Comparison of ENCODE assay signal across 15 mouse cellular contexts in the genomic region with DNA sequence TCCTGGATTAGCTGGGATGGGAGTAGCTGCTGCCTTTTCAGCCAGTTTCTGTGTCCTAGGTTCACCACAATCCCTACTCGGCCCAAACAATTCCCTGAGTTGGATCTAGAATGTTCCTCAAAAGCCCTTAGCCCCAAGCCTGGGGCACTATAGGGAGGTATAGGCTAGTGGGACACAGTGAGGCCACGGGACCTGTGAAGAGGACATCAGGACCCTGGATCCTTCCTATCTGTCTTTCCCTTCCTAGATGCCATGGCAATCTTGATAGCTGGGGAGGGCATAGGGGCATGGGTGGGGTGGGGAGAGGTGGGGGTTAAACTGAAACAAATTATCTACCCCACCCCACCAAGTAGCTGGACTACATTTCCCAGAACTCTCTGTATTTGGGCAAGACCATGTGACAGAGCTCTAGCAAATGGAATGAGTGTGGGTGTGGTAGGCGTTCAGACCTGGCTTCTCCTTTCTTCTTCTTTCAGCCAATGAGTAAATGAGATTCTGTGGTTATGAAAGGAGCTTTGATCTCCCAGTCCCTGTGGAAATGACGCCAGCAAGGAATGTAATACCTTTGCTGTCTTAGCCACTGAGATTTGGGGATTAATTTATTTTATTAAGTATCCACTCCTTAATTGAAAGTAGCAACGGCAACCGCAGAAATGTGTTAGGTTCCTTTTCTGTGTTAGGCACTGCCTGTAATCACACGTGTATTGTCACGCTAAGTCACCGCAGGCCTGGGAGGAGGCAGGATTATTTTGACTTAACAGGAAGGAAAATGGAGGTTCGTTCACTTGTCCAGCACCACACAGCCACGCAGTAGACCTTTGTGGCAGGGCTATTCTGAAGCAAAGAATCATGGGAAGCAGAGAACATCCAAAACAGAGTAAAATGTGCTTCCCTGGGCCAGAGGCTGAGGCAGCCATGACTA.
DNase-seq lines count a peak whose midpoint lies in the region; ATAC-seq and TF ChIP-seq lines count a peak whose summit lies in the region.
"Had no signal": no experiment of that assay in that cellular context is flagged by ENCODE, and none has a peak within 500 bp of the region (broad histone marks: within the 10 kb centered on the region; RNA-seq: fewer than 3 reads in every experiment).

No protein-coding gene starts in this region.

- H3K9ac ChIP-seq in embryonic facial prominence, embryonic 13.5 days = no peak overlapping the region
- no peak overlapping the region for H3K9ac ChIP-seq in hindbrain, embryonic 14.5 days
- H3K9ac ChIP-seq in midbrain, postnatal 0 days (replicated peaks; ENCODE audit: low read length, poor library complexity, severe bottlenecking) = no peak overlapping the region
- H3K9ac ChIP-seq: lung, embryonic 14.5 days; midbrain, embryonic 12.5 days; stomach, embryonic 15.5 days had no signal

- ATAC-seq in frontal cortex, adult (ENCODE audit: low TSS enrichment) = peak; percentile 38; the same call in 1 of the 2 replicates
- 0 out of 2 replicates have a peak, but pooled peaks have one; percentile 59 for ATAC-seq in embryonic facial prominence, embryonic 13.5 days (ENCODE audit: insufficient number of reproducible peaks, insufficient read depth, low FRiP score, low TSS enrichment, low read depth)
- ATAC-seq in hindbrain, embryonic 14.5 days (ENCODE audit: low FRiP score) = peak; percentile 64; the same call in 1 of the 2 replicates
- ATAC-seq in midbrain, postnatal 0 days (ENCODE audit: low FRiP score) = peak; percentile 85
- ATAC-seq: CD4-positive, CD25-positive, alpha-beta regulatory T cell, adult 4 months; intestine, embryonic 16.5 days had no signal

- no peak overlapping the region for H3K4me2 ChIP-seq in embryonic facial prominence, embryonic 13.5 days
- H3K4me2 ChIP-seq in hindbrain, embryonic 14.5 days (replicated peaks) = no peak overlapping the region
- H3K4me2 ChIP-seq in midbrain, postnatal 0 days (ENCODE audit: low read depth, low read length, poor library complexity, severe bottlenecking) = no peak overlapping the region
- H3K4me2 ChIP-seq: lung, embryonic 14.5 days; midbrain, embryonic 12.5 days; stomach, embryonic 15.5 days had no signal

- no peaks in the 10 kb centered on the region for H3K4me1 ChIP-seq in embryonic facial prominence, embryonic 13.5 days
- H3K4me1 ChIP-seq in hindbrain, embryonic 14.5 days (replicated peaks; ENCODE audit: control insufficient read depth, insufficient read depth, low read length) = peaks cover 7% of the 10 kb centered on the region; the same call in 1 of the 2 replicates
- no peaks in the 10 kb centered on the region for H3K4me1 ChIP-seq in midbrain, postnatal 0 days (ENCODE audit: insufficient read depth, low read length)
- H3K4me1 ChIP-seq: stomach, embryonic 15.5 days had no signal

- 59% methylated on average over 11 of the region's 11 CpGs for WGBS in embryonic facial prominence, embryonic 13.5 days
- WGBS in hindbrain, embryonic 14.5 days = 67% methylated on average over 11 of the region's 11 CpGs
- 49% methylated on average over 11 of the region's 11 CpGs for WGBS in midbrain, postnatal 0 days

- DNase-seq in frontal cortex, adult 2 months (ENCODE audit: extremely low spot score in 1 of 2, low spot score in 1 of 2) = no peak
- DNase-seq in hindbrain, embryonic 14.5 days (ENCODE audit: low spot score) = no peak
- peak; percentile 76 for DNase-seq in midbrain, postnatal 0 days (ENCODE audit: low spot score)
- DNase-seq in layer of hippocampus, adult 9-10 months (ENCODE audit: low spot score) = no peak
- DNase-seq in lung, postnatal 10 days = no peak
- DNase-seq in kidney, postnatal 4 days = no peak
- DNase-seq: cerebellum, postnatal 36 days; lung, embryonic 14.5 days; right cerebral cortex, postnatal 4 days had no signal

- H3K36me3 ChIP-seq in embryonic facial prominence, embryonic 13.5 days = no peaks in the 10 kb centered on the region
- H3K36me3 ChIP-seq in hindbrain, embryonic 14.5 days (replicated peaks; ENCODE audit: control insufficient read depth, insufficient read depth) = no peaks in the 10 kb centered on the region
- H3K36me3 ChIP-seq in midbrain, postnatal 0 days (ENCODE audit: insufficient read depth, low read length) = no peaks in the 10 kb centered on the region
- H3K36me3 ChIP-seq: midbrain, embryonic 12.5 days; stomach, embryonic 15.5 days had no signal

- peaks cover 2% of the 10 kb centered on the region; the same call in 1 of the 2 replicates for H3K27me3 ChIP-seq in embryonic facial prominence, embryonic 13.5 days
- no peaks in the 10 kb centered on the region for H3K27me3 ChIP-seq in hindbrain, embryonic 14.5 days (ENCODE audit: control insufficient read depth, insufficient read depth, low read length)
- H3K27me3 ChIP-seq in midbrain, postnatal 0 days (ENCODE audit: insufficient read depth, low read length) = no peaks in the 10 kb centered on the region
- H3K27me3 ChIP-seq: stomach, embryonic 15.5 days had no signal

- H3K9me3 ChIP-seq in embryonic facial prominence, embryonic 13.5 days = no peaks in the 10 kb centered on the region
- H3K9me3 ChIP-seq in hindbrain, embryonic 14.5 days (ENCODE audit: control insufficient read depth, low read length) = 0 out of 2 replicates have a peak, but pooled peaks cover 3% of the 10 kb centered on the region
- H3K9me3 ChIP-seq in midbrain, postnatal 0 days (ENCODE audit: low read length) = no peaks in the 10 kb centered on the region
- H3K9me3 ChIP-seq: midbrain, embryonic 12.5 days; stomach, embryonic 15.5 days had no signal

- TF ChIP-seq CTCF in midbrain, postnatal 0 days (IDR thresholded peaks at IDR 0.05) = no peak

- no peak overlapping the region for H3K4me3 ChIP-seq in embryonic facial prominence, embryonic 13.5 days
- H3K4me3 ChIP-seq in hindbrain, embryonic 14.5 days (replicated peaks; ENCODE audit: low read length) = no peak overlapping the region
- H3K4me3 ChIP-seq in midbrain, postnatal 0 days (ENCODE audit: low read depth, low read length) = no peak overlapping the region
- H3K4me3 ChIP-seq: midbrain, embryonic 12.5 days; stomach, embryonic 15.5 days had no signal

- no peak overlapping the region for H3K27ac ChIP-seq in embryonic facial prominence, embryonic 13.5 days
- 0 out of 2 replicates have a peak overlapping the region, but pooled peaks have one; percentile 27 for H3K27ac ChIP-seq in hindbrain, embryonic 14.5 days
- H3K27ac ChIP-seq in midbrain, postnatal 0 days (ENCODE audit: low read depth, low read length) = no peak overlapping the region
- H3K27ac ChIP-seq: midbrain, embryonic 12.5 days; stomach, embryonic 15.5 days had no signal
